Mouse (Mus musculus): ENCODE measurements at regions not wholly inside any gene's neighbourhood (a gene's known extent, or its start where the extent isn't known, plus 50 kb on each side); places are given as distances from the start of the nearest gene placed in this dataset.

DNA sequence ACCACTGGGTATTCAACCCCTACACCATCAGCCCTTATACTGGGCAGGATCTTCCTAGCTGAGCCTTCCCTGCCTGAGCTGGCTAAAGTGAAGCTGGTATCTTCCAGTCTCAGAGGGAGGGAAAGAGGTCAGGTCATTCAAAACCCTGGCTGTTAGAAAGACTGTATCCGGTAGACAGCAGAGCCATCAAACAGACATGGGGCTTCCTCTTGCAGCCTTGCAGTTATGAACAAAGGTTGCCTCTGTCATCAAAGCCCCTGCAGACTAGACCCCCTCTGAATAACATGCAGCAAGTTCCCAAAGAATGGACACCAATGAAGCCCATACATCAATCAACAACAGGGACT lies 95.5 kb downstream of the Tomm20 start:
- Histone ChIP-seq H3K9me3 (no peaks in the 10 kb centered on the region), H3K4me1 (0 out of 2 replicates have a peak, but pooled peaks cover 3% of the 10 kb centered on the region), H3K27ac (0 out of 2 replicates have a peak overlapping the region, but pooled peaks have one; percentile 1), H3K27me3 (replicated peaks) (no peaks in the 10 kb centered on the region), H3K4me2 (no peak overlapping the region), H3K36me3 (replicated peaks) (no peaks in the 10 kb centered on the region), H3K9ac (no peak overlapping the region), H3K4me3 (no peak overlapping the region)
- no peak for ATAC-seq (replicated peaks)
- WGBS: 88% methylated on average over 1 of the region's 1 CpGs

- Histone ChIP-seq H3K4me2 (no peak overlapping the region), H3K9ac (no peak overlapping the region), H3K27ac (0 out of 2 replicates have a peak overlapping the region, but pooled peaks have one; percentile 1), H3K36me3 (replicated peaks) (no peaks in the 10 kb centered on the region), H3K4me1 (0 out of 2 replicates have a peak, but pooled peaks cover 3% of the 10 kb centered on the region), H3K4me3 (no peak overlapping the region), H3K27me3 (replicated peaks) (no peaks in the 10 kb centered on the region), H3K9me3 (no peaks in the 10 kb centered on the region)
- ATAC-seq (replicated peaks): no peak
- 68% methylated on average over 9 of the region's 9 CpGs for WGBS
Observed at GRCm38 (mm10) chr8:126849411-126850188, 96.0 kb downstream of the Tomm20 start.

GRCm38 (mm10) chr8:126848369-126849105 lies 97.1 kb downstream of the Tomm20 start:
- no peak overlapping the region for H3K4me2 ChIP-seq
- 91% methylated on average over 13 of the region's 13 CpGs for WGBS
- H3K27ac ChIP-seq: no peak overlapping the region
- no peak overlapping the region for H3K9ac ChIP-seq
- H3K4me1 ChIP-seq: no peaks in the 10 kb centered on the region
- H3K9me3 ChIP-seq: no peaks in the 10 kb centered on the region
- H3K27me3 ChIP-seq (replicated peaks): no peaks in the 10 kb centered on the region
- no peak overlapping the region for H3K4me3 ChIP-seq
- no peaks in the 10 kb centered on the region for H3K36me3 ChIP-seq (replicated peaks)
- ATAC-seq (replicated peaks): no peak

DNA sequence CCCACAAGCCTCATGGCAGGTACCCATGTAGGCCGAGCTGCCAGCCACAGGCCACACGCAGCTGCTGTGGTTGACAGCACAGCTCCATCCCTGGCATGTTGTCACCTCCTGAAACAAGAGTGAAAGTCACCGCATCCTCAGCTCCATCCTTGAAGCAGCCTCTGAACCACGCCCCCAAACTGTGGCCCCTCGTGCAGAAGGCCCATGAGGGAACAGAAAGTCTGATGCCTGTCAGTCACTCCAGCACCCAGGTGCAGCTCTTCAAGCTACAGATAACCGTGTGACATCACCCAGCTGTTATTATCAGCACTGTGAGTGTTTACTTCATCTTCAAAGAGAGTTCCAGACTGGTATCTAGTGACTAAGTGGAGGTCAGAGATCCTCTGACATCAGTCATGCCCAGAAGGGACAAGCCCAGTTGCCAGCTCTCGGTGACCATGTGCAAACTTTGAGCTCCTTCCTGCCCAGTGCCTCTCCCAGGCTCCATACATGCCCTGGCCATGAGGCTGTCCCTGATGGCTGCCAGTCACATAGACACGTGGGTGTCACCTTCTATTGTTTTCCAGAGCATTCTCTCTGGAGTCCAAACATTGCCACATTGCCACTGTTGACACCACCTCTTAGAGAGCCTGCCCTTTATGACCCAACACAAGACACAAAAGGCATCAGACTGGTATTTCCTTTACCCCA lies 97.8 kb downstream of the Tomm20 start:
- no peaks in the 10 kb centered on the region for H3K36me3 ChIP-seq (replicated peaks)
- H3K27me3 ChIP-seq (replicated peaks): no peaks in the 10 kb centered on the region
- no peak for ATAC-seq (replicated peaks)
- no peaks in the 10 kb centered on the region for H3K9me3 ChIP-seq
- WGBS: 78% methylated on average over 8 of the region's 8 CpGs
- H3K9ac ChIP-seq: no peak overlapping the region
- H3K4me3 ChIP-seq: no peak overlapping the region
- H3K4me2 ChIP-seq: no peak overlapping the region
- H3K4me1 ChIP-seq: no peaks in the 10 kb centered on the region
- no peak overlapping the region for H3K27ac ChIP-seq

DNA sequence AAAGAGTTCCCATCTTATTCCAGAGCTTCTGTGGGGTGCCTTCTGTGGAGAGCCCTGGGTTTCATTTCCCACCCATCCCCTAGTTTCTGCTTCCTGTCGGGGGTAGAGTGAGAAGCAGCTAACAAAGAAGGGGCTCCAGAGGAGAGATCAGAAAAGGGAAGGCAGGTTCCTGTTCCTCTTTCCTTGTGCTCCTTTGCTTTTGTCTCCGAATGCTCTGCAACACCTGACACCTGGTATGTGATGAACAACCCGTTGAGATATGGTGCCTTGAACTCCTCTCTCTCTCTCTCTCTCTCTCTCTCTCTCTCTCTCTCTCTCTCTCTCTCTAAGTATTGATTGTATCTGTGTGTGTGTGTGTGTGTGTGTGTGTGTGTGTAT lies 99.5 kb downstream of the Tomm20 start:
- H3K27me3 ChIP-seq (replicated peaks): no peaks in the 10 kb centered on the region
- no peaks in the 10 kb centered on the region for H3K36me3 ChIP-seq (replicated peaks)
- H3K4me2 ChIP-seq: no peak overlapping the region
- no peak overlapping the region for H3K27ac ChIP-seq
- no peak for ATAC-seq (replicated peaks)
- no peaks in the 10 kb centered on the region for H3K4me1 ChIP-seq
- no peak overlapping the region for H3K4me3 ChIP-seq
- WGBS: 75% methylated on average over 3 of the region's 3 CpGs
- no peaks in the 10 kb centered on the region for H3K9me3 ChIP-seq
- H3K9ac ChIP-seq: no peak overlapping the region

DNA sequence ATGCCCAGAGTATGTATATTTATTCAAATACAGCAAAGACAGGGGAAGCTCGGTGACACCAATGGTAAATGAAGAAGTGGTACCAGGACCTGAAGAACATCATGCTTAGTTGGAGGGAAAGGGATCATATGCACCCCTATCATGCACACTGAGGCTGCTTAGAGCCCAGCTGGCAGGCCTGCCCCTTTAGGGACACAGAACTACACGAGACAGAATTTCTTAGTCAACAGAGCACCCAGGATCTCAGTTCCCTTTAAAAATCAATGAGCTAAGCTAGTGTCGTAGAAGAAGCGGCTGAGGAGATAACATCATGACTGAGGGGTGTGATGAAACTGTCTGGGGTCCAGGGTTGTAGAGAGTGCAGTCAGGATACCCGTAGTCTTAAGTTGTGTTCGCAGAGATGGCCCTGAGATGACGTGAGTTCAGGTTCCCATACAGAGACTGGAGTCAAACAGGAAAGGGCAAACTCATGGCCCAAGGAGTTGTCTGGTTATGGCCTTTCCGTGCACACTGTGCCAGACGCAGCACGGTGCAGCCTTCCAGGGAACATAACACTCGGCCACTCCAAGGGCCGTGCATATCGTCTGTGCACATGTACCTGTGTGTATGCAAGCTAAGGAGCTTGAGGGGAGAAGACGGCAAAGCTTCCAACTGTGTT lies 100.0 kb downstream of the Tomm20 start:
- Histone ChIP-seq H3K27me3 (replicated peaks) (no peaks in the 10 kb centered on the region), H3K4me2 (no peak overlapping the region), H3K4me3 (no peak overlapping the region), H3K36me3 (replicated peaks) (no peaks in the 10 kb centered on the region), H3K4me1 (no peaks in the 10 kb centered on the region), H3K9ac (no peak overlapping the region), H3K27ac (no peak overlapping the region), H3K9me3 (no peaks in the 10 kb centered on the region)
- WGBS: 91% methylated on average over 14 of the region's 14 CpGs
- no peak for ATAC-seq (replicated peaks)

DNA sequence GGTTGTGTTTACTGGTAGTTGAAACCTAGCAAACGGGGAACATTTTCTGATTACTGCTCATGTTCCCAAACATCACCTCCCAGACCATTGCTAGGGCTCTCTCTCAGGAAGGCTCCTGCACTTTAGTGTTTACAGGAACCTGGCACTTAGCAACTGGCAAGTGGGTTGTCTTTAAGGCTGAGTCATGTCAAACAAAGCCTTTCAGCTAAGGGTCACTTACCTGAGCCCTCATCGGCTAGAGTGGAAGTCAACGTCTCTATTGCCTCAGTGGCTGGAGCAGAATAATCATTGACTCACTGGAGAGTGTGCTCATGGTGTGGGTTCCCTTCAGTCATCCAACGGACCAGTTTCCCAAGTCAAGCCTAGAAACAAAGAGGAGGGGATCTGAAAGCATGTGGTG lies 101.0 kb downstream of the Tomm20 start:
- ATAC-seq (replicated peaks): no peak
- H3K4me2 ChIP-seq: no peak overlapping the region
- no peaks in the 10 kb centered on the region for H3K9me3 ChIP-seq
- no peaks in the 10 kb centered on the region for H3K27me3 ChIP-seq (replicated peaks)
- H3K4me1 ChIP-seq: peaks cover 6% of the 10 kb centered on the region
- H3K36me3 ChIP-seq (replicated peaks): no peaks in the 10 kb centered on the region
- H3K4me3 ChIP-seq: no peak overlapping the region
- no peak overlapping the region for H3K9ac ChIP-seq
- no peak overlapping the region for H3K27ac ChIP-seq
- WGBS: 88% methylated on average over 4 of the region's 4 CpGs

GRCm38 (mm10) chr8:126841187-126841586 lies 104.5 kb downstream of the Tomm20 start:
- Histone ChIP-seq H3K9me3 (no peaks in the 10 kb centered on the region), H3K27ac (no peak overlapping the region), H3K4me2 (no peak overlapping the region), H3K9ac (no peak overlapping the region), H3K4me1 (peaks cover 21% of the 10 kb centered on the region), H3K27me3 (replicated peaks) (no peaks in the 10 kb centered on the region), H3K4me3 (no peak overlapping the region), H3K36me3 (replicated peaks) (no peaks in the 10 kb centered on the region)
- ATAC-seq (replicated peaks): no peak
- 67% methylated on average over 7 of the region's 7 CpGs for WGBS

DNA sequence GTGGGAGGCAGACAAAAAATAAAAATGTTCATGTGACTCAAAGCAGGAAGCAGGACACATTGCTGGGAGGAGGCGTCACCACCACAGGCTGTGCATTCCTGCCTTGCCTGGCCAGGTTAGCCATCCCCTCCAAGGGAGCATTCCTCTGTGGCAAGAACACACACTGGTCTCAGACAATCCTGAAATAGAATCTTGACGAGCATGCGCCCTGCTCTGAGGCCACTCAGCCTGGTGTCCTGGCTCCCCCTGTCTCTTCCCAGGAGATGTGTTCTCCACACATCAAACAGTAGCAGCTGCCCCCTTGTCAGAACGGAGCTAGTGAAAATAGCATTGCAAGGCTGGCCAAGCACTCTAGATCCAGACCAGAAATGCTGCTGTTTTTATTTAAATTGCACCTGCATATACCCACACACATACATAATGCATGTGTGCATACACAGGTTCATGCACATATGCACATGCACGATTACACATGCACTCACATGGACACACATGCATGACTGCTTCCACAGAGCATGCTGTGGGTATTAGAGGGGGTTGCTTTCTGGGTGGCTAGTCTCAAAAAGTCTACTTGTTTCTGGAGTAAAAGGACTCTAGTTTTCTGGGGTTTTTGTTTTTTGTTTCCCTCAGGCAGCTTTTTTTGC lies 105.8 kb downstream of the Tomm20 start:
- ATAC-seq (replicated peaks): peak; percentile 92
- peak overlapping the region; percentile 32; the same call in 1 of the 2 replicates for H3K9ac ChIP-seq
- no peaks in the 10 kb centered on the region for H3K36me3 ChIP-seq (replicated peaks)
- H3K4me1 ChIP-seq: peaks cover 21% of the 10 kb centered on the region
- H3K4me2 ChIP-seq: peak overlapping the region; percentile 36
- H3K27me3 ChIP-seq (replicated peaks): no peaks in the 10 kb centered on the region
- no peak overlapping the region for H3K4me3 ChIP-seq
- no peaks in the 10 kb centered on the region for H3K9me3 ChIP-seq
- peak overlapping the region; percentile 86 for H3K27ac ChIP-seq
- 7% methylated on average over 5 of the region's 5 CpGs for WGBS

DNA sequence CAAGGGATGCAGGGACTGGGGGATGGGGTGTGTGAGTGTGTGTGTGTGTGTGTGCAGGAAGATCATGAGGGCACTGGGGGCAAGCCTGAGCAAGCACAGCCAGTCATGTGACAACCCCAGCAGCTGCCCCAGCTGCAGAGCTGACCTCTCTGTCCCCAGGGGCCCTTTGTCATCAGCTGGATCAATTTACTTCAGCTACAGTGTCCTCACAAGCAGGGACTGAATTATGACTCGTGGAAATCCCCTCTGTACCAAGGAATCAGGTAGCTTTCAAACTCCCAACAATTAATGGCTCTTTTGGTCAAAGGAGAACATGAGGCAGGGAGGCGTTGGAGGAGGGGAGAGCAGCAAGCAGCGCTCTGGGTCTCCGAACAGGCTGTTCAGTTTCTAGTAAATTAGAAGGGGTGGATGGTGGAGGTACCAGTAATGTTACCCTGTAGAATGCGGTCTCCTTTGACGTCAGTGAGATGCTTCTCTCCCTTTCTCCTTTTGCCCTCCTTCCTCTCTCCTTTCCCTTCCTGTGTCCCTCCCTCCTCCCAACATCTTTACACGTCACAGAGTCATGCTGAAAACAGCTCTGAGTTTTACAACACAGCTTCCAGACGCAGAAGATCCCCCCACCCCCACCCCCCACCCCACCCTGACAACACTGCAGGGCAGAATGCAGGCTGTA lies 106.5 kb downstream of the Tomm20 start:
- Histone ChIP-seq H3K27me3 (replicated peaks) (no peaks in the 10 kb centered on the region), H3K9ac (peak overlapping the region; percentile 32; the same call in 1 of the 2 replicates), H3K27ac (peak overlapping the region; percentile 86), H3K36me3 (replicated peaks) (no peaks in the 10 kb centered on the region), H3K9me3 (no peaks in the 10 kb centered on the region), H3K4me2 (peak overlapping the region; percentile 36), H3K4me3 (no peak overlapping the region), H3K4me1 (peaks cover 24% of the 10 kb centered on the region)
- WGBS: 10% methylated on average over 8 of the region's 8 CpGs
- ATAC-seq (replicated peaks): peak; percentile 65

DNA sequence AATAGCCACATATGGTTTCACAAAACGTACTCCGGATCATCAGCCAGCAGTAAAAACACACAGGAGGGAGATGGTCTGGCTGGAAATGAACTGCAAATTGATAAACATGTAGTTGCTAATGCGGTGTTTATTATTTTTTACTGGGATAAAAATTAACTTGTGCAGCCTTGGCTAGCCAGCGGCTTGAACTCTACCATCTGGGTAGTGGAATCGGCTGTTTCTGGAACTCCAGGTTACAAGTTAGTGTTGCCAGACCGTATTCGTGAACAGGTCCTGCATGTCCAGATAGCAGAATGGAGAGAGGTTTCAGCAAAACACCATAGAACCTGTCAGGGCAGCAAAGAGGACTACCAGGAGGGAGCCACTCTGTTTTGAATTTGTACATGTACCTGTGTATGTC lies 107.4 kb downstream of the Tomm20 start:
- H3K4me1 ChIP-seq: peaks cover 29% of the 10 kb centered on the region
- ATAC-seq (replicated peaks): no peak
- 80% methylated on average over 7 of the region's 7 CpGs for WGBS

More for the DNA sequence above, 107.4 kb downstream of the Tomm20 start:
- Histone ChIP-seq H3K9ac (no peak overlapping the region), H3K4me2 (no peak overlapping the region), H3K36me3 (replicated peaks) (no peaks in the 10 kb centered on the region), H3K4me3 (no peak overlapping the region), H3K27ac (peak overlapping the region; percentile 86), H3K27me3 (replicated peaks) (no peaks in the 10 kb centered on the region), H3K9me3 (no peaks in the 10 kb centered on the region)
